Comparison of ENCODE assay signal across 11 mouse cellular contexts in the genomic region with DNA sequence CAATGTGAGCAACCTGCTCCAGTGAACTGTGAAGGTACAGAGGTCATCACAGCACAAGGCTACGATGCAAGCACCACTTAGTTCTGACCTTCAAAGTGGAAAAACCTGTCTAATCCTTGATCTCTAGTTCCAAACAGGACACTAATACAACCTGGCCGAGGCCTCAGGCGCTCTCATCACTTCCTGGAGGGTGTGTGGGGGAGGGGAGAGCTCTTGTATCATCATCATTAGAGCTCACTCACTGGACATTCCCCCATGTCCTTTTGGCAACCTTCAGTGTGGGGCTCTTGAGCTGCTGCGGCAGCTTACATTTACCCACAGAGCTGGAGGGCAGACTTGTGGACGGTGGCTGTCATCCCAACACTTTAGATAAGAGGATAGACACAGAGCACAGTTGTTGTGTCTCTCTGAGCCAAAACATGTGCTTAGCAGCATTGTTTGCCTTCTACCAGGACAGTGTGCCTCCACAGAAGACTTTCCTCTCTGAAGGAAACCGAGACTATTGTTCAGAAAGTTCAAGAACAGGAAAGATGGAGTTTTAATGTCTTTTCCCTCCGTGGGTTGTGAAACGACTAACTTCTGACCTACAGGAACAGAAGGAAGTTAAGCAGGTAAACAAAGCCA.
DNase-seq lines count a peak whose midpoint lies in the region; ATAC-seq and TF ChIP-seq lines count a peak whose summit lies in the region.
"Had no signal": no experiment of that assay in that cellular context is flagged by ENCODE, and none has a peak within 500 bp of the region (broad histone marks: within the 10 kb centered on the region; RNA-seq: fewer than 3 reads in every experiment).

No protein-coding gene starts in this region.

- no peaks in the 10 kb centered on the region for H3K9me3 ChIP-seq in heart, embryonic 16.5 days (replicated peaks; ENCODE audit: control insufficient read depth, low read length)
- H3K9me3 ChIP-seq in kidney, postnatal 0 days (replicated peaks; ENCODE audit: low read length): no peaks in the 10 kb centered on the region
- H3K9me3 ChIP-seq: limb, embryonic 15.5 days had no signal

- H3K9ac ChIP-seq in heart, embryonic 16.5 days (ENCODE audit: low read length): no peak overlapping the region
- no peak overlapping the region for H3K9ac ChIP-seq in kidney, postnatal 0 days (ENCODE audit: low read depth, low read length)
- H3K9ac ChIP-seq: limb, embryonic 15.5 days had no signal

- no peaks in the 10 kb centered on the region for H3K27me3 ChIP-seq in heart, embryonic 16.5 days (ENCODE audit: control insufficient read depth, insufficient read depth, low read length)
- no peaks in the 10 kb centered on the region for H3K27me3 ChIP-seq in kidney, postnatal 0 days (ENCODE audit: insufficient read depth, low read length)
- H3K27me3 ChIP-seq: limb, embryonic 15.5 days had no signal

- 0 out of 2 replicates have a peak overlapping the region, but pooled peaks have one; percentile 12 for H3K4me2 ChIP-seq in heart, embryonic 16.5 days (ENCODE audit: low read depth, low read length)
- no peak overlapping the region for H3K4me2 ChIP-seq in kidney, postnatal 0 days (ENCODE audit: low read length)
- H3K4me2 ChIP-seq: limb, embryonic 15.5 days; midbrain, embryonic 11.5 days had no signal

- TF ChIP-seq CTCF in kidney, postnatal 0 days (IDR thresholded peaks at IDR 0.05; ENCODE audit: low read depth): no peak

- peak; percentile 42 for DNase-seq in ovary, postnatal 36 days (ENCODE audit: low spot score)
- no peak for DNase-seq in ovary, postnatal 14 days (ENCODE audit: low spot score)
- peak; percentile 24 for DNase-seq in kidney, postnatal 0 days (ENCODE audit: low spot score)
- DNase-seq in lung, postnatal 4 days: peak; percentile 28 to 35
- DNase-seq in thymus, adult 18-20 months: no peak
- DNase-seq in urinary bladder, postnatal 10 days (ENCODE audit: low spot score): no peak
- DNase-seq: right cerebral cortex, postnatal 4 days had no signal

- ATAC-seq in heart, embryonic 16.5 days (replicated peaks; ENCODE audit: extremely low read depth, insufficient read depth, low FRiP score): peak; percentile 70
- no peak for ATAC-seq in kidney, postnatal 0 days (replicated peaks; ENCODE audit: low FRiP score, low read depth)
- ATAC-seq in activated CD4-positive, CD25-positive, alpha-beta regulatory T cell, adult 4 months: no peak

- H3K4me1 ChIP-seq in heart, embryonic 16.5 days (ENCODE audit: control insufficient read depth, insufficient read depth, low read length): peaks cover 16% of the 10 kb centered on the region
- 0 out of 2 replicates have a peak, but pooled peaks cover 6% of the 10 kb centered on the region for H3K4me1 ChIP-seq in kidney, postnatal 0 days (replicated peaks; ENCODE audit: insufficient read depth, low read length)
- H3K4me1 ChIP-seq: limb, embryonic 15.5 days had no signal

- H3K4me3 ChIP-seq in heart, embryonic 16.5 days (ENCODE audit: low read length): no peak overlapping the region
- no peak overlapping the region for H3K4me3 ChIP-seq in kidney, postnatal 0 days (replicated peaks; ENCODE audit: low read depth, low read length)
- H3K4me3 ChIP-seq: limb, embryonic 15.5 days had no signal

- no peaks in the 10 kb centered on the region for H3K36me3 ChIP-seq in heart, embryonic 16.5 days (ENCODE audit: control insufficient read depth, insufficient read depth)
- no peaks in the 10 kb centered on the region for H3K36me3 ChIP-seq in kidney, postnatal 0 days (ENCODE audit: insufficient read depth, low read length)
- H3K36me3 ChIP-seq: limb, embryonic 15.5 days had no signal

- H3K27ac ChIP-seq in heart, embryonic 16.5 days (ENCODE audit: low read length): peak overlapping the region; percentile 67
- H3K27ac ChIP-seq in kidney, postnatal 0 days: peak overlapping the region; percentile 62; the same call in 1 of the 2 replicates
- H3K27ac ChIP-seq: limb, embryonic 15.5 days had no signal

- 26% methylated on average over 8 of the region's 8 CpGs for WGBS in heart, embryonic 16.5 days
- WGBS in kidney, postnatal 0 days: 50% methylated on average over 8 of the region's 8 CpGs

Comparison
In these comparisons a context has a peak if more than half of its experiments do, and no peak if none do; other contexts are left out.
1. DNase-seq: peak in ovary, postnatal 36 days (single experiment), kidney, postnatal 0 days (single experiment) and lung, postnatal 4 days (2 of 2); none in ovary, postnatal 14 days (single experiment), thymus, adult 18-20 months (0 of 2) and urinary bladder, postnatal 10 days (single experiment).